Mouse (Mus musculus): ENCODE measurements around the gene Clba1. TPM values are rescaled to one million over a fixed set of nuclear protein-coding genes. Genes with fewer than 3 reads are reported as not detected.

Clba1 gene
- polyA plus RNA-seq (2016; fragmentation: Nextera tagmentation; extraction: Ambion mirVana) = 11.3 and 12.3 TPM in 2 replicates

DNA sequence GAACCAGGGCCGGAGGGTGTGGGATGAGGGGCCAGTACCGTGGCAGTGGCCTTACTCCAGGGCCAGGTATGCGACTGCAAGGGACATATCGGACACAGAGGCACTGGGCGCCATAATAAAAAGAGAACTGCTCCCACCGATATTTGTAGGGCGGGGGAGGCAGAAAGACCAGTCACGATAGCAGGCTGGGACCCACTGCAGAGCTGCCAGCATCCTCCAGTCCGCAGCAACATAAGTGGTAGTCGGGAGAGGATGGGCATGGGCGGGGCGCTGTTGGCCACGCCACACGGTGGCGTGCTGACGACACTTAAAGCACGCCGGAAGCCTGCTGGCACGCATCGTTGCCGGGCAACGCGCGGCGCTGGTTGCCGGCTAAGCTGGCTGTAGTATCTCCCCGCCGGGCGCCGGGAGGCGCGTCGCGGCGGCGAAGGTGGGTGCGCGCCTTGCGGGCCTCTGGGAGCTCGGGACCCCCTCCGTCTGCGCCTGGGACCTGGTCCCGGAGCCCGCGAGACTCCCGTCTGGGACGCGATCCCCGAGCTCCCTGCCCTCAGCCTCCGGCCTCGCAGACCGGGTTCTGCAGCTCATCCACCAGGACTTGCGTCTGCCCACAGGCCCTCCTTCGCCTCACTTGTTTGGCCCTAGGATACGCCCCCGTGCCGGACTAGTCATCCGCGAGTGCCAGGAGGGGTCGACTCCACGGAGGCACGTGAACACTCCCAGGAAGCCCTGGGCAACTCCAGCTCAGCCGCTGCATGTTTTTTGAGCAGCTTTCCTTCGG lies at the start of gene Clba1:
Clba1 (plus strand) TSS at position 351 of the 778 bp plus-strand sequence.
- WGBS = under 1% methylated on average over 64 of the region's 64 CpGs

DNA sequence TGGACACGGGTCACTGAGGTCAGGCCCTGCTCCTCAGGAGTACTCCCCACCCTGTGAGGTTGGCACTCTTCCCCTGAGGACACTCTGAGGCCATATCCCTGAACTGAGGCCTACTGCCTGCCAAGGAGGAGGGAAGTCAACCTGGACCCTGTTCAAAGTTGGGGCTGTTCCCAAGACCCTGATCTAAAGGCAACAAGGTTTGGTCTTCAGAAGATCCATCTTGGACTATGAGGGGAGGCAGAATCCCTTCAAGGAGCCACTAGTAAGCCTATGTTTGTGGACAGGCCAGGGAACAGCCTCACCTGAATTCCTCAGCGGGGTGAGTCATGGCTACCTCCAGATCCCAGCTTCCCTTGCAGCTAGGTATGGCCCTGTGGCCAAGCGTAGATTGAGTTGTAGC lies 49.3 kb upstream of the Clba1 start:
- no peak overlapping the region for H3K27ac ChIP-seq
- WGBS = 92% methylated on average over 3 of the region's 3 CpGs
- H3K4me3 ChIP-seq = no peak overlapping the region
- H3K4me1 ChIP-seq = peaks cover 5% of the 10 kb centered on the region
- DNase-seq (ENCODE audit: extremely low spot score, low spot score) = no peak
- no peaks in the 10 kb centered on the region for H3K27me3 ChIP-seq (ENCODE audit: poor library complexity, severe bottlenecking)
- H3K36me3 ChIP-seq (replicated peaks) = no peaks in the 10 kb centered on the region
- H3K9me3 ChIP-seq = 0 out of 2 replicates have a peak, but pooled peaks cover 4% of the 10 kb centered on the region

More for the DNA sequence above, at the start of gene Clba1:
- Histone ChIP-seq H3K27me3 (ENCODE audit: poor library complexity, severe bottlenecking) (peaks cover 43% of the 10 kb centered on the region), H3K36me3 (replicated peaks) (peaks cover 28% of the 10 kb centered on the region), H3K9me3 (no peaks in the 10 kb centered on the region), H3K4me3 (peak within 1 kb of the TSS; percentile 79), H3K4me1 (peaks cover 36% of the 10 kb centered on the region), H3K27ac (peak within 1 kb of the TSS; percentile 80)
- DNase-seq (ENCODE audit: extremely low spot score, low spot score) = peak; percentile 89

DNA sequence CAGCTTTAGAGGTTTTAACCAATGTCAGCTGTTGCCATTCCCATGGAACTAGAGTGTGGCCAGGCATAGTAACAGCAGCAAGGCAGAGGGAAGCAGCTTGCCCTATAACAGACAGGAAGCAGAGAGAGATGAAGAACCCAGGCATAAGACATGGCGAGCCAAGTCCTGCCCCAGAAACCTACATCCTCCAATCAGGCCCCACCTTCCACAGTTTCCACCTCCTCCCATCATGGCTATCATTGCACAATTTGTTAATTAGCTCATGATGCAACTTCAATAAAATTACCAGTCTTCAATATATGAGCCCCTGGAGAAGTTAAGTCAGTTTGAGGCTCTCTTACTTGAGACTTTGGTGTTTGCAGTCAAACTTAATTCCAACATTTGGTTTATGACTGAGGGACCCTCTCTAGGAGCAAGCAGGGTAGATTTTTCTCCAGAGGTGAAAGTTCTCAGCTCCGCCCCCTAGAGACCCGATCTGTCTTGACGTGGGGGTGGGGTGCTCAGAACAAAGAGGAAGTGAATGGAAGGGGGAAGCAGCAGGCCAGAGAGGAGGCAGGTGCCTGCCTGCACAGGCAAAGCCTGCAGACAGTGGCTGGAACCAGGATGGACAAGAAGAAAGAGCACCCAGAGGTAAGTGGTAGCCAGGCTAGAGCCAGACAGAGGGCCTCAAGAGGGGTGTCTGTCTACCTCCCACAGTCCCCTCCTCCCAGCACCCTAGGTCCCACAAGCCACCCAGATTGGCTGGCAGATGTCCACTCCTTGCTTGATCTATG lies 48.4 kb upstream of the Clba1 start, which contains the start of gene Pld4:
Pld4 (plus strand) TSS at position 502 of the 773 bp plus-strand sequence.
- DNase-seq (ENCODE audit: extremely low spot score, low spot score) = no peak
- 48% methylated on average over 4 of the region's 4 CpGs for WGBS
- peaks cover 5% of the 10 kb centered on the region for H3K4me1 ChIP-seq
- no peaks in the 10 kb centered on the region for H3K27me3 ChIP-seq (ENCODE audit: poor library complexity, severe bottlenecking)
- H3K27ac ChIP-seq = no peak within 1 kb of the TSS
- 0 out of 2 replicates have a peak, but pooled peaks cover 4% of the 10 kb centered on the region for H3K9me3 ChIP-seq
- H3K4me3 ChIP-seq = no peak within 1 kb of the TSS
- no peaks in the 10 kb centered on the region for H3K36me3 ChIP-seq (replicated peaks)

DNA sequence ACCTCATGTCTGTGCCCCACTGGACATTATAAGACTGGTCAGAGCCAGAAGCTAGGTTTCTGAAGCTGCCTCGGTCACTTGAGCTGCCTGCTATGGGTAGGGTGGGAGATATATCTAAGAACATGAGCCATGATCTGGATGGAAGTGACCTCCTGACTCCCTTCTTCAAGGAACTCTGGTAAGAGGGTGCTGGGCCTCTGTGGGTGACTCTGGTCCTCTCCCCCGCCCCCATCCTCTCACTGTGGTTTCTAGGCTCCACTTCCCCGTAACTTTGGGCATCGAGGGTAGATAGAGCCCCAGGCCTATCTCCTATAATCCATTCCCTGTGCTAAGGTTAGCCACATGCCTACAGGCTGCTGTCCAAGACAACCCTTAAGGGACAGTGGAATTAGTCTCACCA lies 47.3 kb upstream of the Clba1 start:
- DNase-seq (ENCODE audit: extremely low spot score, low spot score) = no peak
- no peak overlapping the region for H3K27ac ChIP-seq
- H3K27me3 ChIP-seq (ENCODE audit: poor library complexity, severe bottlenecking) = no peaks in the 10 kb centered on the region
- H3K4me1 ChIP-seq = peaks cover 5% of the 10 kb centered on the region
- 92% methylated on average over 4 of the region's 4 CpGs for WGBS
- no peaks in the 10 kb centered on the region for H3K36me3 ChIP-seq (replicated peaks)
- no peak overlapping the region for H3K4me3 ChIP-seq
- 0 out of 2 replicates have a peak, but pooled peaks cover 4% of the 10 kb centered on the region for H3K9me3 ChIP-seq

DNA sequence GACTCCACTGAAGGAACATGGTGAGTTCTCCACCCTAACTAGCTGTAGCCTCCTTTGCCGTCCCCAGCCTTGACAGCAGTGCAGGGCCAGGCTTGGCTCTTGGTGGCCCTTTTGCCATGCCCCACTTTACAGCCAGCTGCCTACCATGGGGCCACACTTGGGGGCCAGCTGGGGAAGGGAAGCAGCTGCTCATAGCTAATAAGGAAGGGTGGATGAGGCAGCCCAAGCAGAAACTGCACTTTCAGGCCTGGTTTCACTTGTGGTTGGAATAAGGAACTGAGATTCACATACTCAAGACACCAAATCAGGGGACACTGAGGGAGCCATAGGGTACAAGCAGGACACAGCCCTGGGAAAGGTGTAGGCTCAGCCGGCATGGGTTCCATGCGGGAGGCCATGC lies 46.7 kb upstream of the Clba1 start:
- peaks cover 5% of the 10 kb centered on the region for H3K4me1 ChIP-seq
- no peaks in the 10 kb centered on the region for H3K27me3 ChIP-seq (ENCODE audit: poor library complexity, severe bottlenecking)
- no peak for DNase-seq (ENCODE audit: extremely low spot score, low spot score)
- no peaks in the 10 kb centered on the region for H3K36me3 ChIP-seq (replicated peaks)
- WGBS = 95% methylated on average over 3 of the region's 3 CpGs
- 0 out of 2 replicates have a peak, but pooled peaks cover 4% of the 10 kb centered on the region for H3K9me3 ChIP-seq
- H3K4me3 ChIP-seq = no peak overlapping the region
- no peak overlapping the region for H3K27ac ChIP-seq

DNA sequence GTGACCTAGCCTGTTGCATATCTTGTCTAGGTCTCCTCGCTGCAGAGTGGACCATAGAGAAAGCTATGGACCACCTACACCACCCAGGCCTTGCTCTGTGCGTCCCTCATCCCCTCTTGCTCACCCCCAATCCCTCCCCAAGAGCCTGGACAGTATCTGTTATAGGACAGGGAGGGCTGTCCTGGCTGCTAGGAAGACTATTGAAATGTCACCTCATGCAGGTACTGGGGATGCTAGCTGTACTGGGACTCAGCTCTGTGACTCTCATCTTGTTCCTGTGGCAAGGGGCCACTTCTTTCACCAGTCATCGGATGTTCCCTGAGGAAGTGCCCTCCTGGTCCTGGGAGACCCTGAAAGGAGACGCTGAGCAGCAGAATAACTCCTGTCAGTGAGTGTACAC lies 45.6 kb upstream of the Clba1 start:
- DNase-seq (ENCODE audit: extremely low spot score, low spot score) = no peak
- peaks cover 5% of the 10 kb centered on the region for H3K4me1 ChIP-seq
- 78% methylated on average over 4 of the region's 4 CpGs for WGBS
- 0 out of 2 replicates have a peak, but pooled peaks cover 4% of the 10 kb centered on the region for H3K9me3 ChIP-seq
- H3K27me3 ChIP-seq (ENCODE audit: poor library complexity, severe bottlenecking) = no peaks in the 10 kb centered on the region
- no peak overlapping the region for H3K27ac ChIP-seq
- H3K4me3 ChIP-seq = no peak overlapping the region
- no peaks in the 10 kb centered on the region for H3K36me3 ChIP-seq (replicated peaks)

DNA sequence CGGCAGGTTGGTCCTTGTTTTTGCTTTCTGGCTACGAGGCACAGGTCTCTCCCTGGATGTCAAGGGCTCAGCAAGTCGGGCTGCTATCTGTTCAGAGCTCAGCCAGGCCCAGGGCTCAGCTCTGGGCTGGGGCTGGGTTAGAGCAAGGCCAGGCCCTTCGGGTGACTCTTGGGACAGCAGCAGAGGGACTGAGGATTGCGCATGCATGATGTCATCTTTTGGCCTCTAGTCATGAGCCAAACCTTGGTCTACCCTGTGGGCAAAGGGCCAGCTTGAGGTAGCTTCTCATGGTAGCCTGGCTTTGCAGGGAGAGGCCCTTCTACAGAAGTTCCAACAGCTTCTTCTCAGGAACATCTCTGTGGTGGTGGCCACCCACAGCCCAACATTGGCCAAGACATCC lies 44.6 kb upstream of the Clba1 start:
- WGBS = 88% methylated on average over 5 of the region's 5 CpGs
- Histone ChIP-seq H3K4me1 (peaks cover 5% of the 10 kb centered on the region), H3K27ac (no peak overlapping the region), H3K9me3 (0 out of 2 replicates have a peak, but pooled peaks cover 4% of the 10 kb centered on the region), H3K36me3 (replicated peaks) (no peaks in the 10 kb centered on the region), H3K4me3 (no peak overlapping the region), H3K27me3 (ENCODE audit: poor library complexity, severe bottlenecking) (no peaks in the 10 kb centered on the region)
- DNase-seq (ENCODE audit: extremely low spot score, low spot score) = no peak

DNA sequence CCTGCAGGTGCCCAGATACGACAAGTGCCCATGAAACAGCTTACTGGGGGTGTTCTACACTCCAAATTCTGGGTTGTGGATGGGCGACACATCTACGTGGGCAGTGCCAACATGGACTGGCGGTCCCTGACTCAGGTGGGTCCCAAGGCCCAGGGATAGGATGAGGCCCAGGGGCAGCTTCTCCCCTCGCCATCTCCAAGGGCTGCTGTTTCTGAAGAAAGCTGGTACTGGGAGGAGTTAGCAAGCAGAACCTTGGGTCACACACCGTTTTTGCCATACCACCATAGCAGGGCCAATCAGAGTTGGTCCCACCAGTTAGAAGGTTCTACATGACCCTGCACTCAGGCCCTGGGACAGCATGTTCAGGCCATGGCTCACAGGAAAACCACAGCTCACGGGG lies 43.7 kb upstream of the Clba1 start:
- 93% methylated on average over 7 of the region's 7 CpGs for WGBS
- no peak overlapping the region for H3K4me3 ChIP-seq
- no peak overlapping the region for H3K27ac ChIP-seq
- H3K4me1 ChIP-seq = peaks cover 5% of the 10 kb centered on the region
- no peaks in the 10 kb centered on the region for H3K9me3 ChIP-seq
- no peak for DNase-seq (ENCODE audit: extremely low spot score, low spot score)
- H3K27me3 ChIP-seq (ENCODE audit: poor library complexity, severe bottlenecking) = no peaks in the 10 kb centered on the region
- H3K36me3 ChIP-seq (replicated peaks) = no peaks in the 10 kb centered on the region

DNA sequence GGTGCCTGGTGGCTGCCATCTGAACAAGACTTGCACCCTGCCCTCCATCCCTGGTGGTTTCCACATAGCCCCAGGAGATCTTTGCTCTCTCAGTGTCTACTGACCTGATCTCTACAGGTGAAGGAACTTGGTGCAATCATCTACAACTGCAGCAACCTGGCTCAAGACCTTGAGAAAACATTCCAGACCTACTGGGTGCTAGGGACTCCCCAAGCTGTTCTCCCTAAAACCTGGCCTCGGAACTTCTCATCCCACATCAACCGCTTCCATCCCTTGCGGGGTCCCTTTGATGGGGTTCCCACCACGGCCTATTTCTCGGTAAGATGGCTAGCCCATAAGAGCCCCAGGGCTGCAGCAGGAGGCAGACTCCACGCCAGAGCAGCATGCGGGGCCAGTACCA lies 42.2 kb upstream of the Clba1 start:
- 94% methylated on average over 7 of the region's 7 CpGs for WGBS
- no peaks in the 10 kb centered on the region for H3K4me1 ChIP-seq
- H3K4me3 ChIP-seq = no peak overlapping the region
- H3K9me3 ChIP-seq = no peaks in the 10 kb centered on the region
- H3K36me3 ChIP-seq (replicated peaks) = no peaks in the 10 kb centered on the region
- no peak for DNase-seq (ENCODE audit: extremely low spot score, low spot score)
- no peaks in the 10 kb centered on the region for H3K27me3 ChIP-seq (ENCODE audit: poor library complexity, severe bottlenecking)
- no peak overlapping the region for H3K27ac ChIP-seq

DNA sequence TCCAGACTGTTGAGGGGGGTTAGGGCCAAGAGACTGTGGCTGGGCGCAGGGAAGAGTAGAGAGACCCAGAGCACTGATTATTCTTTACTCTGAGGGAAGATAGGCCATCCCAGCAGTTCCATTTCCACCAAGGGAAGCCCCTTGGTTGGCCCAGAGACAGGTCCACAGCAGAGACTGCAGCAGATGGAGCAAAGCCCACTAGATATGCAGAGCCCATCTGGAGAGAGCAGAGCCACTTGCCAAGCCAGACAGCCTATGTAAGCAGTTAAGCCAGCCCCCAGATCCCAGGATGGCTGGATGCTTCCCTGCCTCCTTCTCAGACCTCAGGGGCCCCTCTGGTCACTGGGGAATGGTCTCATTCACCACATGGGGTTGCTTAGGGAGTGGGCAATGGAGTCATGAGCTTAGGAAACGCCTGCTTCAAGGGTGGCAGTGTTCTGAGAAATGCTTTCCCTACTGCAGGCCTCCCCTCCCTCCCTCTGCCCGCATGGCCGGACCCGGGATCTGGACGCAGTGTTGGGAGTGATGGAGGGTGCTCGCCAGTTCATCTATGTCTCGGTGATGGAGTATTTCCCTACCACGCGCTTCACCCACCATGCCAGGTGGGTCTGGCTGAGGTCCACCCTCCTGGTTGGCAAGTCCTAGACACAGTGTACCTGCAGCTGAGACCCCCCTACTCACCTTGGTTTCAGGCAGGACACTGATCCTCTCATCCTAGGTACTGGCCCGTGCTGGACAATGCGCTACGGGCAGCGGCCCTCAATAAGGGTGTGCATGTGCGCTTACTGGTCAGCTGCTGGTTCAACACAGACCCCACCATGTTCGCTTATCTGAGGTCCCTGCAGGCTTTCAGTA lies 41.5 kb upstream of the Clba1 start:
- WGBS = 89% methylated on average over 16 of the region's 16 CpGs
- Histone ChIP-seq H3K4me1 (no peaks in the 10 kb centered on the region), H3K27me3 (ENCODE audit: poor library complexity, severe bottlenecking) (no peaks in the 10 kb centered on the region), H3K27ac (no peak overlapping the region), H3K4me3 (no peak overlapping the region), H3K9me3 (no peaks in the 10 kb centered on the region), H3K36me3 (replicated peaks) (no peaks in the 10 kb centered on the region)
- no peak for DNase-seq (ENCODE audit: extremely low spot score, low spot score)

DNA sequence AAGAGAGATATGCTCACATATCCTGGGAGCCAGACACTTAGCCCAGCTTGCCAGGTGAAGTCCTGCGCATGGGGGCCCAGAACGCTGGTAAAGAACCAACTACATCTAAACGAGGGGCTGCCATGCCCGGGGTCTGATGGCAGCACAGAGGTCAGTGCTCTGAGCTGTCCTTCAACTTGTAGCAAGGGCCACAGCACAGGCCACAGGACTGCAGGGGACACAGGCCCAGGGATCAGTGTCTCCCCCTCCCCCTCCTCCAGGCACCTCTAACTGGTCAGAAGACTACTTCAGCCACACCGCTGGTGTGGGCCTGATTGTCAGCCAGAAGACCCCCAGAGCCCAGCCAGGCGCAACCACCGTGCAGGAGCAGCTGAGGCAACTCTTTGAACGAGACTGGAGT lies 40.6 kb upstream of the Clba1 start:
- Histone ChIP-seq H3K9me3 (no peaks in the 10 kb centered on the region), H3K36me3 (replicated peaks) (no peaks in the 10 kb centered on the region), H3K27me3 (ENCODE audit: poor library complexity, severe bottlenecking) (no peaks in the 10 kb centered on the region), H3K27ac (no peak overlapping the region), H3K4me3 (no peak overlapping the region), H3K4me1 (no peaks in the 10 kb centered on the region)
- 92% methylated on average over 8 of the region's 8 CpGs for WGBS
- no peak for DNase-seq (ENCODE audit: extremely low spot score, low spot score)

DNA sequence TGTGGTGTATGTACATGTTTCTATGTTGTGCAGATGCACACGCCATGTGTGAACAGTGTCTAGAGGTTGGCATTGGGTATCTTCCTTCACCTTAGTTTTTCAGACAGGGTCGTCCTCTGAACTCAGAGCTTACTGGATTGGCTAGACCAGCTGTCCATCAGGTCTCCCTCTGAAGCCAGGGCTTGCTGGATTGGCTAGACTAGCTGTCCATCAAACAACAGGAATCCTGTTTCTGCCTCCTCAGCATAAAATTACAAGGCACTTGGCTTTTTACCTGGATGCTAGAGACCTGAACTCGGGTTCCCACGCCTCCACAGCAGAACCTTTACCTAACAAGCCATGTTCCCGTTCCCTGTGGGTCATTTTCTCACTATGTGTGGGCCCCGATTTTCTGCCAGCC lies 39.7 kb upstream of the Clba1 start:
- DNase-seq (ENCODE audit: extremely low spot score, low spot score) = no peak
- H3K27me3 ChIP-seq (ENCODE audit: poor library complexity, severe bottlenecking) = no peaks in the 10 kb centered on the region
- no peaks in the 10 kb centered on the region for H3K36me3 ChIP-seq (replicated peaks)
- H3K4me1 ChIP-seq = no peaks in the 10 kb centered on the region
- H3K27ac ChIP-seq = no peak overlapping the region
- H3K4me3 ChIP-seq = no peak overlapping the region
- H3K9me3 ChIP-seq = 0 out of 2 replicates have a peak, but pooled peaks cover under 1% of the 10 kb centered on the region
- WGBS = 85% methylated on average over 6 of the region's 6 CpGs

All from forebrain, embryonic 10.5 days (tissue).